Mouse (Mus musculus) forebrain, postnatal 0 days (tissue): Measurements from ENCODE around the gene Chid1. TPM values are rescaled to one million over a fixed set of nuclear protein-coding genes. Genes with fewer than 3 reads are reported as not detected.

Source experiments
- ATAC-seq: fragments of 200-750 bp; cut with Nextera tagmentation; 2 replicates; pipeline ENCODE4 v1.8.0; 2017; ENCODE audit warnings: mild to moderate bottlenecking, moderate library complexity
- DNase-seq: peaks from one replicate; pipeline ENCODE4 v3.0.0-alpha.2; 2015
- H3K27ac ChIP-seq: fragments of 300-500 bp; sonication (generic); 2 replicates; pipeline ENCODE4 v1.5.1; 2014; ENCODE audit warnings: low read depth, mild to moderate bottlenecking, antibody characterized with exemption, low read length, moderate library complexity, mixed read lengths
- H3K27me3 ChIP-seq: fragments of 300-500 bp; sonication (generic); 2 replicates; pipeline ENCODE4 v1.6.1; 2014; ENCODE audit warnings: mild to moderate bottlenecking, low read length, mixed read lengths; ENCODE audit not compliant: insufficient read depth
- H3K36me3 ChIP-seq: fragments of 300-500 bp; sonication (generic); 2 replicates; pipeline ENCODE4 v1.6.1; 2014; ENCODE audit warnings: mild to moderate bottlenecking, moderate library complexity; ENCODE audit not compliant: insufficient read depth
- H3K4me1 ChIP-seq: fragments of 300-500 bp; sonication (generic); 2 replicates; pipeline ENCODE4 v1.6.1; 2014; ENCODE audit warnings: antibody characterized with exemption; ENCODE audit not compliant: insufficient read depth
- H3K4me2 ChIP-seq: fragments of 300-500 bp; sonication (generic); 2 replicates; pipeline ENCODE4 v1.6.1; 2014; ENCODE audit warnings: low read depth, mild to moderate bottlenecking, moderate library complexity
- H3K4me3 ChIP-seq: fragments of 300-500 bp; sonication (generic); 2 replicates; pipeline ENCODE4 v1.5.1; 2014; ENCODE audit warnings: low read depth, low read length, mixed read lengths
- H3K9ac ChIP-seq: fragments of 300-500 bp; sonication (generic); 2 replicates; pipeline ENCODE4 v1.6.1; 2014; ENCODE audit warnings: mild to moderate bottlenecking
- H3K9me3 ChIP-seq: fragments of 300-500 bp; sonication (generic); 2 replicates; pipeline ENCODE4 v1.6.1; 2016; ENCODE audit warnings: low read length
- CTCF ChIP-seq: sonication (generic); IDR thresholded peaks from 2 replicates; pipeline ENCODE4 v1.5.1; 2016; ENCODE audit warnings: antibody characterized with exemption, control low read depth, low read depth
- WGBS: fragments of 180-500 bp; shearing (Covaris S2); extraction: QIAGEN DNeasy Blood & Tissue Kit; methylation state at CpG from one replicate; pipeline ENCODE4 v1.1.7; 2014; 5-methylcytosine and 5-hydroxymethylcytosine counted together
- polyA plus RNA-seq: library from polyadenylated mRNA; unstranded; fragments of >200 nt; fragmentation: Nextera tagmentation; extraction: Ambion mirVana; gene quantifications from 2 replicates; pipeline ENCODE4 v1.2.1, GENCODE M21; 2015
- total RNA-seq: library from RNA; depleted of rRNA; stranded (reverse); fragments of >200 nt; gene quantifications from 2 replicates; pipeline ENCODE4 v1.2.3, GENCODE M21; 2014

The Chid1 gene
- total and polyA plus RNA-seq, 2 experiments from 2014 or later = 42.0 TPM

GRCm38 (mm10) chr7:141474160-141474559 is 65.5 kb downstream of the Chid1 start:
- DNase-seq = no peak
- ATAC-seq = no peak
- no peak for TF ChIP-seq CTCF
- 9% methylated on average over 5 of the region's 5 CpGs for WGBS
- peak overlapping the region; percentile 91 for H3K9ac ChIP-seq
- peaks cover 12% of the 10 kb centered on the region for H3K4me1 ChIP-seq
- peaks cover 23% of the 10 kb centered on the region for H3K36me3 ChIP-seq
- H3K27me3 ChIP-seq = no peaks in the 10 kb centered on the region
- no peaks in the 10 kb centered on the region for H3K9me3 ChIP-seq
- H3K4me3 ChIP-seq = peak overlapping the region; percentile 69
- H3K4me2 ChIP-seq = peak overlapping the region; percentile 71
- no peak overlapping the region for H3K27ac ChIP-seq

DNA sequence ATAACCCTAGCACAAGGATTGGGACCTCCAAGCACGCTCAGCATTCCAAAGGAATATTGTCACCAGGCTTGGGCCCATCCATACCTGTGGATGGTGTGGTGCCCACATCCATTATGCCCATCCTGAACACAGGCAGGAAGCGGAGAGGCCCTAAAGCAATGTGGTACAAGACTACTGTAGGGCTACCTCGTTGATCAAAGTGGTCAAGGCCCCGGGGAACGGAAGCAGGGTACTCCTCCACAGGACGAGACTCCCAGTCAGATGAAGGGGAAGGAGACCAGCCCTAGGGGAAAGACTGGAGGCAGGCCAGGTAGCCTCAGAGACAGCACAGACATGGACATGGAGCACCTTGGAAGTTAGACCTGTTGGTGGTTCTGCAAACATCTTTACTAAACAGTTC is 66.9 kb downstream of the Chid1 start:
- no peak for TF ChIP-seq CTCF
- no peak overlapping the region for H3K9ac ChIP-seq
- WGBS = 88% methylated on average over 6 of the region's 6 CpGs
- ATAC-seq (no peak), DNase-seq (no peak)
- peaks cover 22% of the 10 kb centered on the region for H3K4me1 ChIP-seq
- no peak overlapping the region for H3K4me2 ChIP-seq
- H3K36me3 ChIP-seq = peaks cover 23% of the 10 kb centered on the region
- H3K27ac ChIP-seq = no peak overlapping the region
- H3K9me3 ChIP-seq = no peaks in the 10 kb centered on the region
- no peak overlapping the region for H3K4me3 ChIP-seq
- H3K27me3 ChIP-seq = no peaks in the 10 kb centered on the region

DNA sequence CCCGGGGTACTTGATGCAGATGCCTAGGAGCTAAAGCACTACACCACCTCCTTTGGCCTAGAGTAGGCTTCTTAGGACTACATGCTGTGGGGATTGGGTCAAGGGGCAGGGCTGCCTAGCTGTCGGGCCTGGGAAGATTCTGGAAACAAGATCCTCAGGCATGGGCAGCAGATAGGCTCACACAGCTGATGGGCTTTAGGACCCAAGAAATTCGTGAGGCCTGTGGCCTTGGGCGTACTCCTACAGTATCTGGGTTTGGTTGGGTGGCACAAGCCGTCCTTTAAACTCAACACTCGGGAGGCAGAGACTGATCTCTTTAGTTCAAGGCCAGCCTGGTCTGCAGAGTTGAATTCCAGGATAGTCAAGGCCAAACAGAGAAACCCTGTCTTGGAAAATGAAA is 67.4 kb downstream of the Chid1 start:
- H3K4me3 ChIP-seq = no peak overlapping the region
- no peak overlapping the region for H3K9ac ChIP-seq
- H3K36me3 ChIP-seq = peaks cover 23% of the 10 kb centered on the region
- no peak for TF ChIP-seq CTCF
- ATAC-seq (no peak), DNase-seq (no peak)
- WGBS = 82% methylated on average over 6 of the region's 6 CpGs
- peaks cover 23% of the 10 kb centered on the region for H3K4me1 ChIP-seq
- no peaks in the 10 kb centered on the region for H3K9me3 ChIP-seq
- H3K4me2 ChIP-seq = no peak overlapping the region
- H3K27ac ChIP-seq = no peak overlapping the region
- no peaks in the 10 kb centered on the region for H3K27me3 ChIP-seq

DNA sequence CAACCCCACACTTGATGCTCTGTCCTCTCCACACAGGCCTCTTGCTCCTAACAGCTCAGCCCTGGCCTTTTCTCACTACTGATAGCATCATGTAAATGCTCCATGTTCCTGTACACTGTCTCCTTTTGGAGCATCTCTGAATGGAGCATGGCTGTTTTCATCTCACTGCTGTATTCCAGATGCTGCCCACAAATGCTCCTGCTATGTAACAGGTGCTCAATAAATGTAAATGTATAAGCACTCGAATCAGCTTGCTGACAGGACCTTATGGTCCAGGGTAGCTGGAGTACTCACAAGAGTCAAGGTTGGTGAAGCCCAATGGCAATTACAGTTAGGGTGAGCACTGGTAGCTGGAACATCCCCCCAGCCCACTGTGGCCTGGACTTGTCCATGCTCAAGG is 68.4 kb downstream of the Chid1 start:
- ATAC-seq = no peak
- Histone ChIP-seq H3K36me3 (peaks cover 23% of the 10 kb centered on the region), H3K27me3 (peaks cover under 1% of the 10 kb centered on the region; the same call in 1 of the 2 replicates), H3K9ac (no peak overlapping the region), H3K4me1 (peaks cover 28% of the 10 kb centered on the region), H3K4me3 (no peak overlapping the region), H3K27ac (no peak overlapping the region), H3K4me2 (no peak overlapping the region), H3K9me3 (no peaks in the 10 kb centered on the region)
- no peak for TF ChIP-seq CTCF
- WGBS = 88% methylated on average over 1 of the region's 1 CpGs
- DNase-seq = no peak

DNA sequence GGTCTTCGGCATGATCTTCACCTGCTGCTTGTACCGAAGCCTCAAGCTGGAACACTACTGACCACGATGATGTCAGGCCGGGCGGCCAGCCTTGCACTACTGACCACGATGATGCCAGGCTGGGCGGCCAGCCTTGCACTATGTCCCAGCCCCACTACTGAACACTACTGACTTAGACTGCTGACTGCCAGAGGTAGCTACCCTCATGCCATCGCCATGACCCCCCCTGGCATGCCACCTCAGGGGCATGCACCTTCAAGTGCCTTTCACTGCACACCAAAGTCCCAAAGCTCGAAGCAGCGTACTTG is 69.1 kb downstream of the Chid1 start:
- no peak overlapping the region for H3K27ac ChIP-seq
- peaks cover 7% of the 10 kb centered on the region for H3K27me3 ChIP-seq
- no peak for TF ChIP-seq CTCF
- no peak for ATAC-seq
- no peak overlapping the region for H3K4me2 ChIP-seq
- no peak for DNase-seq
- H3K9me3 ChIP-seq = no peaks in the 10 kb centered on the region
- H3K9ac ChIP-seq = no peak overlapping the region
- H3K4me1 ChIP-seq = peaks cover 28% of the 10 kb centered on the region
- no peak overlapping the region for H3K4me3 ChIP-seq
- 94% methylated on average over 10 of the region's 10 CpGs for WGBS
- H3K36me3 ChIP-seq = peaks cover 23% of the 10 kb centered on the region

GRCm38 (mm10) chr7:141469901-141470636 is 69.6 kb downstream of the Chid1 start:
- Histone ChIP-seq H3K9ac (no peak overlapping the region), H3K4me1 (peaks cover 28% of the 10 kb centered on the region), H3K36me3 (peaks cover 23% of the 10 kb centered on the region), H3K27me3 (peaks cover 12% of the 10 kb centered on the region), H3K27ac (peak overlapping the region; percentile 9; the same call in 1 of the 2 replicates), H3K9me3 (no peaks in the 10 kb centered on the region), H3K4me2 (peak overlapping the region; percentile 72; the same call in 1 of the 2 replicates), H3K4me3 (no peak overlapping the region)
- DNase-seq (no peak), ATAC-seq (no peak)
- TF ChIP-seq CTCF = no peak
- 90% methylated on average over 18 of the region's 18 CpGs for WGBS

GRCm38 (mm10) chr7:141469352-141469751 is 70.3 kb downstream of the Chid1 start:
- DNase-seq (no peak), ATAC-seq (no peak)
- H3K27ac ChIP-seq = peak overlapping the region; percentile 84; the same call in 1 of the 2 replicates
- peaks cover 18% of the 10 kb centered on the region for H3K27me3 ChIP-seq
- H3K4me1 ChIP-seq = peaks cover 27% of the 10 kb centered on the region
- WGBS = 87% methylated on average over 6 of the region's 6 CpGs
- no peak for TF ChIP-seq CTCF
- H3K36me3 ChIP-seq = peaks cover 23% of the 10 kb centered on the region
- peak overlapping the region; percentile 69 for H3K9ac ChIP-seq
- peak overlapping the region; percentile 62; the same call in 1 of the 2 replicates for H3K4me3 ChIP-seq
- H3K4me2 ChIP-seq = peak overlapping the region; percentile 72
- H3K9me3 ChIP-seq = no peaks in the 10 kb centered on the region
